Mouse (Mus musculus) lung, adult 2 months (tissue): Measurements from ENCODE around the gene Vstm4. TPM values are rescaled to one million over a fixed set of nuclear protein-coding genes. Genes with fewer than 3 reads are reported as not detected.

ENCODE experiments used
- DNase-seq: peaks from one replicate; pipeline ENCODE4 v3.0.0; 2022
- H3K4me1 ChIP-seq: fragments of 200-500 bp; 2 replicates; pipeline ENCODE4 v1.6.1; 2011; ENCODE audit warnings: low read length; ENCODE audit not compliant: control insufficient read depth, insufficient read depth
- H3K4me3 ChIP-seq: fragments of 200-500 bp; replicated peaks from 2 replicates; pipeline ENCODE3; 2011; ENCODE audit warnings: low read depth, mild to moderate bottlenecking, control low read depth, low read length; ENCODE audit errors: extremely low read depth
- CTCF ChIP-seq: fragments of 200-500 bp; IDR thresholded peaks from 2 replicates; pipeline ENCODE4 v1.5.1; 2011; ENCODE audit warnings: mild to moderate bottlenecking, low read length, control low read depth; ENCODE audit not compliant: insufficient read depth
- POLR2A ChIP-seq: fragments of 200-500 bp; IDR thresholded peaks from 2 replicates; pipeline ENCODE4 v1.6.1; 2011; ENCODE audit warnings: low read depth, mild to moderate bottlenecking, control low read depth, low read length, borderline replicate concordance; ENCODE audit errors: extremely low read depth
- WGBS: fragments of 180-500 bp; shearing (Covaris S2); methylation state at CpG from one replicate; pipeline ENCODE4 v1.1.7; 2018; 5-methylcytosine and 5-hydroxymethylcytosine counted together
- polyA plus RNA-seq: library from polyadenylated mRNA; depleted of rRNA; stranded (reverse); fragments of >200 nt; gene quantifications from 2 replicates; pipeline ENCODE4 v1.2.3, GENCODE M21; 2012

Vstm4 gene
- polyA plus RNA-seq, 1 experiment, result 12.1 TPM

DNA sequence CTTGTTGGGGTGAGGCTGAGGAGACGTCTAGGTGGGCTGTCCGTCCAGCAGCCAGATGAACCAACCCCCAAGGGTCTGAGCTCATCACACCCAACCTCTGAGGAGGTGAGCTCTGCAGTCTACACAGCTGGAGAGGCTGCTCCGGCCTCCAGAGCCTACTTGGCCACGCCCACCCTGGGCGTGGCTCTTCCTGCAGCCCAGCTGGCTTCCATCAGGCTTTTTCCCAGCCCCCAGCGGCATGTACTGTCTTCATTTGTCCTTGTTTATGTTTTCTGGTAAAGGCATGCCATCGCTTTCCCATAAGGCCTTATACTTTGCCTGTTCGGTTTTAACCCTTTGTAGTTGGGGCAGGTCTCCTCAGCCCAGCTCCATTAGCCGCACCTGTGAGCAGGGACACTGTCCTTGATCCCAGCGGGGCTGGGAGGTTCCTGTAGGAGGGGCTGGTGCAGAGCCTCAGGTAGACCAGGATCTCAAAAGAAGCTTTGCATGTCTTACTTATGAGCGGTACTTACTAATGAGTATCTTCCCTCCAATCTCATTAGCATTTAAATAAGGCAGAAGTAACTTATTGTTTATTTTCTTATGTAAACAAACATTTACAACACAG, 31.0 kb upstream of the Vstm4 start:
- WGBS, result 13% methylated on average over 11 of the region's 11 CpGs
- TF ChIP-seq POLR2A (peak; percentile 45; the same call in 1 of the 2 replicates), CTCF (no peak)
- DNase-seq, result no peak
- Histone ChIP-seq H3K4me3 (no peak overlapping the region), H3K4me1 (peaks cover 17% of the 10 kb centered on the region)

DNA sequence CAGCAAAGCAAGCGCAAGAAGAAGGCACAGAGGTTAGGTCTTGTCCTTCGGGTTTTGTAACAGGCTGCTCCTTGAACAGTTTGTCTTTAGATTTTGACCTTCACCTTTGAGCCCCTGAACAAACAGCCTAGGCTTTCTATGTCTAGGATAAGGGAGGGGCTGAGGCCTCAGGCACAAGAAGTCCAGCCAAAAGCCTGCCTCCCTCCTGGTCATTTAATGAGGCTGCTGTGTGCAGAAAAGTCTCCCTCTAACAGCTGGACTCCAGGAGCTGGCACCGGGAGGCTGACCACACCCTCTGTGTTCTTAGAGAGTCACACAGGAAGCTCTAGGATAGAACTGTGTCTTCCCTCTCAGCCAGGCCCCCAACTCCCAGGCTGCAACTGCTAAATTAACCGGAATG, 29.4 kb upstream of the Vstm4 start:
- 43% methylated on average over 4 of the region's 4 CpGs for WGBS
- peaks cover 17% of the 10 kb centered on the region for H3K4me1 ChIP-seq
- no peak for DNase-seq
- H3K4me3 ChIP-seq, result no peak overlapping the region
- no peak for TF ChIP-seq CTCF
- TF ChIP-seq POLR2A, result no peak

- no peak overlapping the region for H3K4me3 ChIP-seq
- TF ChIP-seq POLR2A (no peak), CTCF (no peak)
- 34% methylated on average over 6 of the region's 6 CpGs for WGBS
- H3K4me1 ChIP-seq, result peaks cover 17% of the 10 kb centered on the region
- peak; percentile 9 for DNase-seq
Measured at GRCm38 (mm10) chr14:32827994-32828650, 28.4 kb upstream of the Vstm4 start.

GRCm38 (mm10) chr14:32833847-32834246, 22.7 kb upstream of the Vstm4 start, which contains the start of gene Fam170b:
Fam170b (plus strand) TSS chr14:32833962.
- no peak for DNase-seq
- TF ChIP-seq POLR2A, result no peak
- no peak for TF ChIP-seq CTCF
- no peaks in the 10 kb centered on the region for H3K4me1 ChIP-seq
- no peak within 1 kb of the TSS for H3K4me3 ChIP-seq
- 72% methylated on average over 8 of the region's 8 CpGs for WGBS

GRCm38 (mm10) chr14:32835181-32835580, 21.4 kb upstream of the Vstm4 start:
- Histone ChIP-seq H3K4me3 (no peak overlapping the region), H3K4me1 (no peaks in the 10 kb centered on the region)
- no peak for TF ChIP-seq CTCF
- no peak for TF ChIP-seq POLR2A
- no peak for DNase-seq
- WGBS, result 74% methylated on average over 14 of the region's 14 CpGs

DNA sequence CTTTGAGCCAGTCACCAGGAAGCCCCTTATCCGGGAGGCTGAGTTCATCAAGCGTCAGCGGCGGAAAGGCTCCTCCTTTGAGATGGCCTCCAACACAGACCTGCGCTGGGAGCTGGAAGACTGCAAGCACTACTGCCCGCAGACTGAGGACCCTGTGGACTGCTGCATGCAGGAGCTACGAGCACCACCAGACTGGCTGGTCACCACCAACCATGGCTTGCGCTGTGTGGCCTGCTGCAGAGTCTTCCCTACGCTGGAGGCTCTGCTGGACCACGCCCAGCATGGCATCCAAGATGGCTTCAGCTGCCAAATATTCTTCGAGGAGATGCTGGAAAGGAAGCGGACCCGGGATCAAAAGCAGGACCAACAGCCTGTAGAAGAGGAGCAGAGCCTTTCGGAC, 21.0 kb upstream of the Vstm4 start:
- DNase-seq, result no peak
- 83% methylated on average over 14 of the region's 14 CpGs for WGBS
- TF ChIP-seq POLR2A (no peak), CTCF (no peak)

DNA sequence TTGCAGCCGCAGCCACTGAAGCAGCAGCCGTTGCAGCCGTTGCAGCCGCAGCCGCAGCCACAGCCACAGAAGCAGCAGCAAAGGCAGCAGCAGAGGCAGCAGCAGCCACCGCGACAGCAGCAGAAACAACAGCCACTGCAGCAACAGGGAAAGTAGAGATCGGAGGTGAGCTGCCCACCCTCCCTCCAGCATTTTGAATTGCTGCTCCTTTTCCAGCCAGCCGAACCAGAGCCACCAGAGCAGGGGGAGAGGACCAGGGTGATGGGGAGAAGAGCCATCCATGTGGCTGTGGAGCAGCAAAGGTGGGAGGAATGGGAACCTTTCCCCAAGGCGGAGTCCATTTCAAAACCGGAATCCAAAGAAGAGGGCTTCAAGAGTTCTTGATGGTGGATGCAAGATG, 20.4 kb upstream of the Vstm4 start:
- Histone ChIP-seq H3K4me1 (no peaks in the 10 kb centered on the region), H3K4me3 (no peak overlapping the region)
- 89% methylated on average over 11 of the region's 11 CpGs for WGBS
- no peak for DNase-seq
- TF ChIP-seq CTCF, result no peak
- no peak for TF ChIP-seq POLR2A

More for the DNA sequence above, 21.0 kb upstream of the Vstm4 start:
- H3K4me1 ChIP-seq, result no peaks in the 10 kb centered on the region
- H3K4me3 ChIP-seq, result no peak overlapping the region

- DNase-seq, result no peak
- Histone ChIP-seq H3K4me3 (no peak overlapping the region), H3K4me1 (no peaks in the 10 kb centered on the region)
- TF ChIP-seq CTCF, result no peak
- no peak for TF ChIP-seq POLR2A
Measured at GRCm38 (mm10) chr14:32842052-32842451, 14.5 kb upstream of the Vstm4 start.

- no peak for TF ChIP-seq POLR2A
- TF ChIP-seq CTCF, result no peak
- H3K4me3 ChIP-seq, result no peak overlapping the region
- H3K4me1 ChIP-seq, result no peaks in the 10 kb centered on the region
- 85% methylated on average over 4 of the region's 4 CpGs for WGBS
- no peak for DNase-seq
Measured at GRCm38 (mm10) chr14:32854059-32854458, 2.5 kb upstream of the Vstm4 start.

GRCm38 (mm10) chr14:32856246-32856645, 310 bp upstream of the Vstm4 start:
- DNase-seq, result no peak
- TF ChIP-seq CTCF (no peak), POLR2A (no peak)
- Histone ChIP-seq H3K4me3 (no peak overlapping the region), H3K4me1 (no peaks in the 10 kb centered on the region)
- 26% methylated on average over 5 of the region's 5 CpGs for WGBS
